Mouse (Mus musculus) hindbrain, embryonic 10.5 days (tissue): ENCODE data around the gene Gm9903. TPM values are rescaled to one million over a fixed set of nuclear protein-coding genes. Genes with fewer than 3 reads are reported as not detected.
A peak's percentile ranks its signal among the peaks of the same experiment; 100 is the strongest.

Experiments
- DNase-seq: peaks from one replicate; pipeline ENCODE4 v3.0.0-alpha.2; 2017; ENCODE audit warnings: low spot score
- H3K27ac ChIP-seq: fragments of 300-500 bp; sonication (generic); 2 replicates; pipeline ENCODE4 v1.5.1; 2016; ENCODE audit warnings: mild to moderate bottlenecking, moderate library complexity
- H3K27me3 ChIP-seq: fragments of 300-500 bp; sonication (generic); 2 replicates; pipeline ENCODE4 v1.6.1; 2016; ENCODE audit warnings: mild to moderate bottlenecking; ENCODE audit not compliant: poor library complexity, insufficient read depth, severe bottlenecking
- H3K36me3 ChIP-seq: fragments of 300-500 bp; sonication (generic); 2 replicates; pipeline ENCODE4 v1.6.1; 2016; ENCODE audit warnings: mild to moderate bottlenecking, moderate library complexity
- H3K4me1 ChIP-seq: fragments of 300-500 bp; sonication (generic); replicated peaks from 2 replicates; pipeline ENCODE4 v1.6.1; 2016; ENCODE audit warnings: mild to moderate bottlenecking
- H3K4me3 ChIP-seq: fragments of 300-500 bp; sonication (generic); 2 replicates; pipeline ENCODE4 v1.5.1; 2016; ENCODE audit warnings: mild to moderate bottlenecking, moderate library complexity
- H3K9me3 ChIP-seq: fragments of 300-500 bp; sonication (generic); 2 replicates; pipeline ENCODE4 v1.6.1; 2016; ENCODE audit warnings: mild to moderate bottlenecking, moderate library complexity
- WGBS: fragments of 180-500 bp; shearing (Covaris S2); methylation state at CpG from one replicate; pipeline ENCODE4 v1.1.7; 2016; 5-methylcytosine and 5-hydroxymethylcytosine counted together
- polyA plus RNA-seq: library from polyadenylated mRNA; unstranded; fragments of >200 nt; fragmentation: Nextera tagmentation; extraction: Ambion mirVana; gene quantifications from 2 replicates; pipeline ENCODE4 v1.2.1, GENCODE M21; 2016

Gm9903 gene
- polyA plus RNA-seq, 1 experiment from 2014 or later, result 1.2 TPM

- Histone ChIP-seq H3K4me3 (no peak overlapping the region), H3K9me3 (no peaks in the 10 kb centered on the region), H3K36me3 (peaks cover 19% of the 10 kb centered on the region), H3K27ac (no peak overlapping the region), H3K27me3 (no peaks in the 10 kb centered on the region), H3K4me1 (peaks cover 20% of the 10 kb centered on the region)
- 78% methylated on average over 3 of the region's 3 CpGs for WGBS
- DNase-seq, result no peak
These were observed 6.0 kb upstream of the Gm9903 start for GRCm38 (mm10) chr5:33623766-33624165.

GRCm38 (mm10) chr5:33627968-33628367, 1.8 kb upstream of the Gm9903 start:
- peaks cover 6% of the 10 kb centered on the region; the same call in 1 of the 2 replicates for H3K36me3 ChIP-seq
- H3K9me3 ChIP-seq, result no peaks in the 10 kb centered on the region
- peak overlapping the region; percentile 89 for H3K4me3 ChIP-seq
- peaks cover 34% of the 10 kb centered on the region for H3K4me1 ChIP-seq
- 68% methylated on average over 4 of the region's 4 CpGs for WGBS
- H3K27me3 ChIP-seq, result no peaks in the 10 kb centered on the region
- no peak for DNase-seq
- no peak overlapping the region for H3K27ac ChIP-seq

- H3K4me3 ChIP-seq, result peak overlapping the region; percentile 89
- peak; percentile 66 for DNase-seq
- no peaks in the 10 kb centered on the region for H3K27me3 ChIP-seq
- H3K27ac ChIP-seq, result peak overlapping the region; percentile 94
- H3K36me3 ChIP-seq, result no peaks in the 10 kb centered on the region
- H3K4me1 ChIP-seq, result peaks cover 29% of the 10 kb centered on the region
- no peaks in the 10 kb centered on the region for H3K9me3 ChIP-seq
- WGBS, result under 1% methylated on average over 24 of the region's 24 CpGs
These were observed 865 bp upstream of the Gm9903 start for GRCm38 (mm10) chr5:33628820-33629300.

GRCm38 (mm10) chr5:33630061-33630460, 336 bp downstream of the Gm9903 start:
- DNase-seq, result no peak
- H3K9me3 ChIP-seq, result no peaks in the 10 kb centered on the region
- H3K4me1 ChIP-seq, result peaks cover 29% of the 10 kb centered on the region
- H3K27me3 ChIP-seq, result no peaks in the 10 kb centered on the region
- peak overlapping the region; percentile 89 for H3K4me3 ChIP-seq
- peaks cover 7% of the 10 kb centered on the region for H3K36me3 ChIP-seq
- 6% methylated on average over 9 of the region's 9 CpGs for WGBS
- H3K27ac ChIP-seq, result peak overlapping the region; percentile 94

GRCm38 (mm10) chr5:33630615-33631014, 890 bp downstream of the Gm9903 start:
- Histone ChIP-seq H3K4me1 (peaks cover 29% of the 10 kb centered on the region), H3K27ac (no peak overlapping the region), H3K9me3 (no peaks in the 10 kb centered on the region), H3K27me3 (no peaks in the 10 kb centered on the region), H3K4me3 (peak overlapping the region; percentile 89), H3K36me3 (peaks cover 13% of the 10 kb centered on the region)
- 72% methylated on average over 4 of the region's 4 CpGs for WGBS
- no peak for DNase-seq

- Histone ChIP-seq H3K9me3 (no peaks in the 10 kb centered on the region), H3K27ac (no peak overlapping the region), H3K27me3 (no peaks in the 10 kb centered on the region), H3K36me3 (peaks cover 32% of the 10 kb centered on the region), H3K4me1 (peaks cover 27% of the 10 kb centered on the region), H3K4me3 (no peak overlapping the region)
- 92% methylated on average over 1 of the region's 1 CpGs for WGBS
- DNase-seq, result no peak
These were observed 2.8 kb downstream of the Gm9903 start for GRCm38 (mm10) chr5:33632526-33632925.

GRCm38 (mm10) chr5:33635361-33635760, 5.6 kb downstream of the Gm9903 start:
- H3K27me3 ChIP-seq, result no peaks in the 10 kb centered on the region
- no peaks in the 10 kb centered on the region for H3K9me3 ChIP-seq
- DNase-seq, result no peak
- H3K27ac ChIP-seq, result no peak overlapping the region
- 91% methylated on average over 3 of the region's 3 CpGs for WGBS
- no peak overlapping the region for H3K4me3 ChIP-seq
- H3K4me1 ChIP-seq, result peaks cover 5% of the 10 kb centered on the region
- H3K36me3 ChIP-seq, result peaks cover 56% of the 10 kb centered on the region

GRCm38 (mm10) chr5:33637606-33638350, 8.1 kb downstream of the Gm9903 start:
- Histone ChIP-seq H3K36me3 (peaks cover 80% of the 10 kb centered on the region), H3K27ac (no peak overlapping the region), H3K4me3 (no peak overlapping the region), H3K9me3 (no peaks in the 10 kb centered on the region), H3K4me1 (no peaks in the 10 kb centered on the region), H3K27me3 (no peaks in the 10 kb centered on the region)
- WGBS, result 88% methylated on average over 3 of the region's 3 CpGs
- DNase-seq, result no peak

- H3K4me1 ChIP-seq, result no peaks in the 10 kb centered on the region
- no peak overlapping the region for H3K4me3 ChIP-seq
- no peak overlapping the region for H3K27ac ChIP-seq
- H3K27me3 ChIP-seq, result no peaks in the 10 kb centered on the region
- no peak for DNase-seq
- peaks cover 90% of the 10 kb centered on the region for H3K36me3 ChIP-seq
- H3K9me3 ChIP-seq, result no peaks in the 10 kb centered on the region
- 78% methylated on average over 4 of the region's 4 CpGs for WGBS
These were observed 9.1 kb downstream of the Gm9903 start for GRCm38 (mm10) chr5:33638826-33639225.

- Histone ChIP-seq H3K4me3 (no peak overlapping the region), H3K27me3 (no peaks in the 10 kb centered on the region), H3K36me3 (peaks cover 94% of the 10 kb centered on the region), H3K4me1 (no peaks in the 10 kb centered on the region), H3K27ac (no peak overlapping the region), H3K9me3 (no peaks in the 10 kb centered on the region)
- peak; percentile 34 for DNase-seq
- WGBS, result 54% methylated on average over 3 of the region's 3 CpGs
These were observed 10.9 kb downstream of the Gm9903 start for GRCm38 (mm10) chr5:33640652-33641051.

- peaks cover 38% of the 10 kb centered on the region for H3K4me1 ChIP-seq
- peak overlapping the region; percentile 99 for H3K27ac ChIP-seq
- H3K9me3 ChIP-seq, result no peaks in the 10 kb centered on the region
- peak overlapping the region; percentile 74 for H3K4me3 ChIP-seq
- H3K36me3 ChIP-seq, result peaks cover 72% of the 10 kb centered on the region
- WGBS, result 12% methylated on average over 2 of the region's 2 CpGs
- H3K27me3 ChIP-seq, result no peaks in the 10 kb centered on the region
- DNase-seq, result no peak
These were observed 21.3 kb downstream of the Gm9903 start for GRCm38 (mm10) chr5:33651017-33651416.

GRCm38 (mm10) chr5:33651541-33651920, 21.8 kb downstream of the Gm9903 start:
- peaks cover 67% of the 10 kb centered on the region for H3K36me3 ChIP-seq
- no peaks in the 10 kb centered on the region for H3K9me3 ChIP-seq
- WGBS, result under 1% methylated on average over 11 of the region's 11 CpGs
- H3K4me1 ChIP-seq, result peaks cover 43% of the 10 kb centered on the region
- no peak for DNase-seq
- H3K27ac ChIP-seq, result peak overlapping the region; percentile 99
- peak overlapping the region; percentile 74 for H3K4me3 ChIP-seq
- no peaks in the 10 kb centered on the region for H3K27me3 ChIP-seq

- H3K4me3 ChIP-seq, result peak within 1 kb of the TSS; percentile 74
- peak; percentile 98 for DNase-seq
- H3K27me3 ChIP-seq, result no peaks in the 10 kb centered on the region
- peak within 1 kb of the TSS; percentile 99 for H3K27ac ChIP-seq
- H3K4me1 ChIP-seq, result peaks cover 49% of the 10 kb centered on the region
- WGBS, result under 1% methylated on average over 82 of the region's 82 CpGs
- H3K36me3 ChIP-seq, result peaks cover 60% of the 10 kb centered on the region
- H3K9me3 ChIP-seq, result no peaks in the 10 kb centered on the region
These were observed 22.4 kb downstream of the Gm9903 start, which contains the start of gene Slbp for GRCm38 (mm10) chr5:33651921-33652782. TSS of gene Slbp (minus strand) at chr5:33652574.
